Mouse (Mus musculus) megakaryocyte, embryonic 14.5 days (primary cell): Measurements from ENCODE around the gene Wdr91.

Source experiments
- FLI1 ChIP-seq: IDR thresholded peaks from 2 replicates; pipeline ENCODE4 v1.6.1; 2012; ENCODE audit warnings: low read length, inconsistent platforms, mixed read lengths
- GATA1 ChIP-seq: IDR thresholded peaks from 3 replicates; pipeline ENCODE4 v1.6.1; 2012; ENCODE audit warnings: mixed read lengths, low read length, inconsistent platforms, borderline replicate concordance

DNA sequence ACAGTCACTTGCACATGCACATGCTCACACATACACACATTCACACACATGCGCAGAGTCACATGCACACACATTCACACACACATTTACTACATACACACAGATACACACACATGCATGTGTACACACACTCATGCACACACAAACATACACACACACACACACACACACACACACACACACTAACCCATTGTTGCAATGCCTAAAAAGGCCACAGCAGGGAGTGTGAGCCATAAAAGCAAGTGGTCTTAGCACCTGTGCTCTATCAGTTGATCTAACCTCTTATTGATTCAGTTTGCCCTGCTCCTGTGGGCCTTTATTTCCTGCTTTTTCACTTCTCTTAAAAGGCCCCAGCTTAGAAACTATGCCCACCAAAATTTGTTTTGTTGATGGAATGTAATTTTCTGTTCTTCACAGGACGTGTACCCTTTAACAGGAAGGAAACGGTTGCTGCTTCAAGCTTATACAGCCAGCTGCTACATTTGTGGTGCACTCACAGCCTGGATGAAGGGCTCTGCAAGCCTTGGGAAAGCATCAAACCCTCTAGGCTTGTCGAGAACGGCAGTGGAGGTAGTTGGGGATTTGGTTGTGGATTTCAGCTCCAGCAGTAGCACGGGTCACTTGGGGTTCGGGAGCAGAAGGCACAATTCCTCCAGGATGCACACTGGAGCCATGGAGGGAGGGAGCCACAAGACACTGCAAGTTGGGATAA, 41.4 kb upstream of the Wdr91 start:
- TF ChIP-seq GATA1 (no peak), FLI1 (no peak)
